Mouse (Mus musculus) megakaryocyte progenitor cell, adult 5-6 weeks (primary cell): ENCODE data around the gene Ago3. TPM values are rescaled to one million over a fixed set of nuclear protein-coding genes. Genes with fewer than 3 reads are reported as not detected.

Source experiments
- ATAC-seq: replicated peaks from 2 replicates; pipeline ENCODE4 v1.8.0; 2016; ENCODE audit warnings: mild to moderate bottlenecking, moderate TSS enrichment, inconsistent platforms; ENCODE audit not compliant: poor library complexity
- total RNA-seq, 2 experiments: library from RNA; stranded (forward) in 1 of 2; stranded (reverse) in 1 of 2; fragments of 157-497, 149-512 nt in 1 of 2; fragments of 200-1000 nt in 1 of 2; gene quantifications; 2 replicates each; pipeline versions ENCODE4 v1.2.3 to v1.2.4; 2015 to 2017

Gene Ago3
- total RNA-seq (2015) (6.3 and 11.3 TPM in 2 replicates), total RNA-seq (2017) (3.0 and 9.2 TPM in 2 replicates)

DNA sequence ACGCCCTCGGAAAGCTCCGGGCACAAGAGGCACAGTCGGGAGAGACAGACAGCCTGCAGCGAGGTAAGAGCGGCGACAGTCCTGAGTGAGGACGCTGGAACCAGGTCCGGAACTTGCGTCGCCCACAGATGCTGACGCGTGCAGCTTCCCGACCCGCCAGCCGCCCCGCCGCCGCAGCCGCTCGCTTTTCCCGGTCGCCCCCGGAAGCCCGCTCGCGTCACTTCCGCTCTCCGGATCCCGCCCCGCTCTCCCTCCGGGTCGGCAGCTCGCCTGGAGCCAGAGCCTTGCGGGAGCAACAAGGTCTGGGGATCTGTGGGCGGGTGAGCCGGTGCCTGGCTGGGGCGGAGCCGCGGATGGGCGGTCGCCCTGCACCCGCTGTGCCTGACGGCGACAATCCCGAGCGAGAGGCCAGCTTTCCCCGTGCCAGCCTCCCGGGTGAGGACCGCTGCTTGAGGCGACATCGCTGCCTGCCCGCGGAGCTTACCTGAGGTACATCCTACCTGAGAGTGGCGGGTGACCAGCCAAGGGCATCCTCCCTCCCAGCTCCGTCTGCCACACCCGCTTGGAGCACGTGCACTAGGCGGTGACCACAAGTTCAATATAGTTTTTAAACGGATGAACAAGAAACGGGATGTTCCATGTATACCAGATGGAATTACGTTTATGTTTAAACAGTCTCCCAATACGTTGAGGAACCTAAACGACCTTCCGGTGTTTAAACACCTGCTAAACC, at the start of gene Ago3:
Ago3 (minus strand) TSS at position 210 of the 733 bp plus-strand sequence.
- ATAC-seq: peak; percentile 96

DNA sequence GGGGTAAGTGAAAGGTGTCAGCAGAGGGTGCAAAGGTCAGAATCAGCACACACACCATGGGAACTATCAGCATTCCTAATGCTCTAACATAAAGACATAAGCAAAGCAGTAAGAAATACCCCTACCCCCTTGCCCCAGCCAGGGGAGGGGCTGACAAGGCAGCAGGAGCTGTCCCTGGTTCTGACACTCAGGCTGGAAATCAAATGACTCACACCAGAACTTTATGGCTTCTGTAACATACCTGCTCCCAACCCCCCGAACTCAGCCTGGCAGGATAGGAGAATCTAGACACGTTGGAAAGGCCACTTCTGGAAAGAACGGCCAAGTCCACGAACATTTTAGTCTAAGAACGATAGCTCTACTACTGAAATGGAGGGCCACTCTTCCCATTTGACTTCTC, 43.7 kb upstream of the Ago3 start:
- no peak for ATAC-seq

DNA sequence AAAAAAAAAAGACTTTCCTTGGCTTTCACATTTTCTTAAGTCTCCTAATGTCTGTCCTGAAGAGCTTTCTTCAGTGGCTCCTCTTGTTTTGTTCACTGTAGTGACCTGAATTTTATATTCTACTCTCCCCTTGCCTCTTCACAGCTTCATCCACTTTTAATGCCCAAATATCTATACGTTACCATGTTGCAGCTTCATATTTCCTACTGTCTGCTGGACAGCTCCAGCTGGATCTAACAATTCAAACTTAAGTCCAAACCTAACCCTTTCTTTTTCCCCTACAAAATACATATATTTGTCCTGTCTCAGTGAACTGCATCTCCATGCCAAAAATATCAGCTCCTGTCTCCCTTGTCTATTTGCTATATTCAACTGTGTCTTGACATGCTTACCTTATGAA, 40.0 kb upstream of the Ago3 start:
- no peak for ATAC-seq

DNA sequence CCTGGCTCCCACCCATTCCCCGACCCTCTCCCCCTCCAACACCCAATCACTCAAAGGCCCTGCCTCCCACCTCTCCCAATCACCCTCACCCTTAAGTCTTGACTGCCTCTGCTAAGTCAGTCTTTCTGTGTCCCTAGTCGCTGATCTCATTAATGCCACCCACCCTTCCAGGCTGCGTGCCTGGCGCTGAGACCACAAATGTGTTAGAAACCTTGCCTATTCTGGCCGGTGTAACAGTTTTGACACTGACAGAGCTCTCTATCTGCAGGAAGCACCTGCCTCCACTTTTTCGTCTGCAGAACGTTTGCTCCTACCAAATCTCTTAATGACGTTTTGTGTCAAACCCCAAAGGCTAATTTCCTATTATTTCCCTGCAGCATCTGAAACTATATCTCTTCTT, 39.6 kb upstream of the Ago3 start:
- ATAC-seq: peak; percentile 52

GRCm38 (mm10) chr4:126468285-126468901, 39.0 kb upstream of the Ago3 start, which contains the start of gene Ago1:
Ago1 (minus strand) TSS chr4:126468583.
- ATAC-seq: peak; percentile 86

DNA sequence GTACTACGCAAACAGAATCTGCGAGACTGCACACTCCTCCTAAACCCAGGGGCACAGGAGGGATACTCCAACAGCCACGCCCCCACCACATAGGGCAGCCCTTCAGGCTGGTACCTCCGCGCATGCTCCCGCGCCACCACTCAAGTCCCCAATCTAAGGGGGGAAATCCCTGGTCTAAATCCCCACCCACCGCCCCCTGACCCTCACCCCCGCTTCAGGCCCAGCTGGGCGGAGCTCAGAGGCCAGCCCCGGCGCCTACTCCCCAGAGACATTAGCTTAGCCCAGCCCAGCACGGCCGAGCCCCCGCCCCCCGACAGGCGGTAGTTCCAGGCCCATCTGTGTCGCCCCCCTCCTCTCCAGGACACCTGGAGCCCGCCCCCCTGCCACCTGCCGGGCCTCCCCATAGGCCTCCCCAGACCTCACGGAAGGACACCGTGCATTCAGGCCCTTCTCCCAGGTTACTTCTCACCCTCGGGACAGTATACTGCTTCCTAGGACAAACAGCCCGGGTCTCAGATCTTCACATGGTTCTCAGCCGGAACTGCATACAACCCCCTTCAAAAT, 38.4 kb upstream of the Ago3 start:
- peak; percentile 43 for ATAC-seq

DNA sequence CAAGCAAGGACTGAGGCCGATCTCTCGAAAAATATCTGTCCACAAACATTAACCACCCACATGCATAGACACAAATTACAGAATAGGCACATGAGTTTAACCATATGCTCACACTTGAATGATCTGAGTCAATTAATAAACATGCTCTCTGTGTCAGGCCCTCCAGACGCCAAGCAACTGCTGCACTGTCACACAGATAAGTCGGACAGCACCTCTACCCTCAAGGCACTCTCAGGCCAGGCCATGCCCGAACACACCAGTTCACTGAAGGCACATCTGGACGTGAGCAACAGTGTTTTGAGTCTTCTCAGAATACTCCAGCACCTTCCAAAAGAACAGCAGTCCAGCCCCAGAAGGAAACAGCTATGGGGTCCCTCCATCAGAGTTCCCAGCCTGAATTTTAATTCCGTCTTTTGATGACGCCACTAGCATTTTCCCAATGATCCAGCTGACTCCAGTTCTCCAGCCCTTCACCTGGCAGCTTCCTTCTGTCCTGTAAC, 36.9 kb upstream of the Ago3 start:
- no peak for ATAC-seq

- ATAC-seq: no peak
Observed at GRCm38 (mm10) chr4:126465843-126466242, 36.5 kb upstream of the Ago3 start.

DNA sequence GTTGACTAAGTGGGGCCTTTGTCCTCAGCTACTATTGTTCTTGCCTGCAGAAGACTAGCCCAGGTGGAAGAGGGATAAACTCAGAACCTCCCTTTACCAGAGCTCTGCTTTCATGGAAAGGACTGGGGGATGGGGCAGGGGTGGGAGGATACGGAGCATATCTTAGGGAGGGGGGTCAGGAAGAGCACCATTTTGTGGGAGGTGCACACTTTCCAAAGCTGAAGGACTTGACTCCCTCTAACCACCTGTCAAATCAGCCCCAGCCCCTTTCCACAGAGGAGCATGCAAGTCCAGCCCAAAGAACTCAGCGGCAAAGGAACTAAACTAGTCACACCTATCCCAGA, 35.5 kb upstream of the Ago3 start:
- no peak for ATAC-seq

DNA sequence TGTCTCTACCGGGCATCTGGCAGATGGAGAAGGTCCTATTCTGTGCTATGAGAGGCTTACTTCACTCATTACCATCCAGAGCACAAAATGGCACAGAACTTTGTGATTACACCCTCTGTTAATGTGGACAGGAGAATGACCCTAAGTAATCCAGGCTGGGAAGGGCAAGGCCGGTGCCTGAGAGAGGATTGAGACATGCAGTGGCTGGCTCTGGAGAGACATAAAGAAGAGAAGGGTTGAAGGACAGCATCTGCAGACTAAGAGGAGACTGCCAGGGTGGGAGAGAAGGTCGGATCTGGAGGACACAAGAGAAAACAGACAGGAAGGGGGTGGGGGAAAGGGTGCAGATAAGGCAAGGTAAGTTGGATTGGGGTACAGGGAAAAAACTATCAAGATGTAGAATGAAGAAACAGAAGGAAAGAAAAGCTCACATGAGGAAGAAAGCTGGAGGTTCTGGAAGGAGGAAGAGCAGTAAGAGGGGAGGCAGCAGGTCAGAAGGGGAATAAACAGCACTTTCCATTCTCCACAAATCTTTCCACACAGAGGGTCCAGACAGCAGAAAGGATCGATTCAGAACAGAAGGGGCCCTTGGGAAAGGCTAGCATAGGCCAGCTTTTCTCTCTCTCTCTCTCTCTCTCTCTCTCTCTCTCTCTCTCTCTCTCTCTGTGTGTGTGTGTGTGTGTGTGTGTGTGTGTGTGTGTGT, 35.0 kb upstream of the Ago3 start:
- no peak for ATAC-seq

GRCm38 (mm10) chr4:126455441-126455840, 26.1 kb upstream of the Ago3 start:
- no peak for ATAC-seq

DNA sequence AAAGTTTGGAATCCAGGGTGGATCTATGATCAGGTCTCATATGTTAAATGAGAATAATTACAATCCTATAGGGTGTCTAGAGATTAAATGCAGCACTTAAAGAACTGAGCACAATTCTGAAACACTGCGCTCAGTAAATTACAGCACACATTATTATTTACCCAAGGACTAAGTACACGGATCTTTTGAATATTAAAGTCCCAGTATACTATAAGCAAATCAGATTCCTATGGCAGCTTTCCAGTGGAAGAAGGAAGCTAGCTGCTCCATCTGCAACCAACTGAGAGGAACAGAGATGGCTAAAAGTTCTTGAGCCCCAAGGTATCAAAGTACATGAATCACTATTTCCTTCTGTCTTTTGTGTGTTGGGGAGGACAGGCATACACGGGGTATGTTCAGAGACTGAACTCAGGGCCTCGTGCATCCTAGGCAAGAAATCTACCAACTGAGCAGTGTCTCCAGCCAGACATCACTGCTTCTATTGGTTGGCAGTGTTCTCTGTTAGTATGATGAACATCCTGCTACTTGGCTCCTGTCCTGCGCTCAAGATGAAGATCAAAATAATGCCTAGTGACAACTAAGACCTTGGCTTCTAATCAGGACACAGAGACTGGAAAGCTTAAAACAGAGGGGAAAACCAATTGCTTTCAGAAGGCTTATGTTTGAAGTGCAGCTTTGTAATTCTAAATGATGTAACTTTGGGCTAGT, 25.3 kb upstream of the Ago3 start:
- no peak for ATAC-seq

GRCm38 (mm10) chr4:126450268-126450667, 20.9 kb upstream of the Ago3 start:
- no peak for ATAC-seq

DNA sequence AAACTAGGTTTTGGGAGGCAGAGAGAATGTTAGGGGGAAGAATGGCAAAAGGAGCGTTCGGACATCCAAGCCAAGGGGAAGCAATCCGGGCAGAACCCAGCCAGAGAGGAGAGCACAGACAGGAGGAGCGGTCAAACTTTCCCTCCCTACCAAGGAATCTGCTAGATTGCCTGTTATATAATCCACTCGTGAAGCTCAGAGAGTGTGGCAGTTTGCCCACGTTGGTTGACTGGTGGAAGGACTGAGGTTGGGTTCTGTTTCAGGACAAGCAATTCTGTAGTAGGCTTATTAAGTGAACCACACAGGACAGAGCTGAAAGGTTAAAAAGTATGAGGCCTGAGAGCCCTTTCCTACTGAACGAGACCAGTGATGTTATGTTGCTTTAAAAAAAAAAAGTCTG, 17.8 kb upstream of the Ago3 start:
- no peak for ATAC-seq

DNA sequence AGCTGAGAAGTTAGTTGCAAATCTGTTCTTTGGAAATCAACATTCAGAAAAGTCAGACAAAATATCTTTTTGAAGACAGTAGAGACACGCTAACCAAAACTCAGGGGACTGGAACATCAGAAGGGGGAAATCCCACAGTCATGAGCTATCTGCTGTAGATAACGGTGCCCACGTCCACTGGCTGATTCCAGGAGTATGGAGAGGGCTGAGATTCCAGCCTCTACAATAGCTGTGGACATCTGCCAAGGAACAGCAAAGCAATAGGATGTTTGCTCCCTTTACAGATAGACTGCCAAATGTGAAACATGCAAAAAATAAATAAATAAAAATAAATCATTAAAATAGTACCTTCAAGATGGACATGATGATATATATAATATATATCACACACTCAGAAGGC, 15.2 kb upstream of the Ago3 start:
- no peak for ATAC-seq

DNA sequence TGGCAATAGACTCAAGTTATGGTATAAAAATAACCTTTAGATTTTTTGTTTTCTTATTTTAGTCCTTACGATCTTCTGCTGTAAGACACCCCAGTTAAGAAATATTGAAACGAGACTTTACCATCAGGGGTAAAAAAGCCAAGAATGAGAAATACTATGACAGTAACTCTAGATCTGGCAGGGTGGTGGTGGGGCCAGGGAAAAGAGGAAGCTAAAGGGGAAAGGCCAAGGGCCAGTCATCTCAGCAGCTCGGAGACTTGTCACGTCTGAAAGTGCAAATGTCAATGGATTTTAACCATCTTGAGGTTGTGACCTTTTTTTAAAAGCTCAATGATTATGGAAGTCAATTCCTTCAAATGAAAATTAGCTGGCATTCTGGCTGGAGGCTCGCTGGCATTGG, 8.9 kb upstream of the Ago3 start:
- 0 out of 2 replicates have a peak, but pooled peaks have one; percentile 20 for ATAC-seq

DNA sequence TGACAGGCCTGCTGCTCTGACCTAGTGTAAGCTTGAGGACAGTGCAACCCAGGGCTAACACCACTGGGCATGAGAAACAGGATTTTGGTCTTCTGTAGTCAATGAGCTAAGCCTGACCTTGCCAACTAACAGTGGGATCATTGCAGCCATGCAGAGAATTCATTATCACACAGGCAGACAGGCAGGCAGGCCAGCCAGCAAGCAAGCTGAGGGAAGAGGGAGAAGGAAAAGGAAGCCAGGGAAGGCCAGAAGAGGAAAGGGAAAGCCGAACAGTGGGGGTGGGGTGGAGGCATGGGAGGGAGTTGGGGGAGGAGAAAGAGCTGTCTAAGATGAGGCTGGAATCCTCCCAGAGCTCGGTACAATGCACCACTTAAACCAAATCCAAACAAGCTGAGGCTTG, 6.9 kb upstream of the Ago3 start:
- ATAC-seq: no peak

GRCm38 (mm10) chr4:126434094-126434493, 4.7 kb upstream of the Ago3 start:
- ATAC-seq: no peak

DNA sequence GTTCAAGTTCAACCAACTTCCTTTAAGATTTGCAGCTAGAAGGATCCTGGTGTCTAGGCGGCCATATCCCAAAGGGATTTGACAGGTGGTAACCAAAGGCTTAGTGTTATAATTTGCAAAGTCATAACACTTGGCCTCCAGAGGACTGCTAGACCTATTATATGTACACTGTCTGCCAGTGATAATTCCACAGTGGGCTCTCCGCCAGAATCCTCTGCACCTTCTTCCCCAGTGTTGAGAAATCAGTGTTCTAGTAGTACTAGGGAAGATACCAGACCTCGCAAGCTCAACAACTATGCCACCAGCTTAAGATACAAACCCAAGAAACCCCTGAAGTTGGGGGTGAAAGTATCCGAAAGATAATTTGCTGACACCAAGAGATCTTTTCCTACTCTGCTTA, 3.8 kb upstream of the Ago3 start:
- ATAC-seq: no peak

DNA sequence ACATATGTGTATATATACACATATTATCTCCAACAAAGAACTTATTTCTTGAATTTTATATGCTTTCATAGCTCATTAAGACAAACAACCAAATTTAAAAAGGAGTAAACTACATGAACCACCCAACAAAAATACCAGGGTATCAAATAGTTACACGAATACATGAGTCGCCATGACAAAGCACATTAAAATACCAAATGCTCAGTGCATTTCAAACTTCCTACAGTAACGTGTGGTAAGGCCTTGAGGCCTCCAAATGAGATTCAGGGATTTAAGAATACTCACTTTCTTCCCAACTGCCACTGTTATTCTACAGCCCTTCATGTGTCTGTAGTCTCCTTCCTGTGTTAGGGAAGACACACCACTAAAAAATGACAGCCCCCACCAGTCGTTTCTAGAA, 2.4 kb upstream of the Ago3 start:
- ATAC-seq: no peak
